Mouse (Mus musculus): ENCODE results near the gene Pip5k1b.

Gene Pip5k1b

GRCm38 (mm10) chr19:24543386-24544350, 12.0 kb downstream of the Pip5k1b start:
- DNase-seq (ENCODE audit: low spot score in 2 of 2), result no peak

GRCm38 (mm10) chr19:24542293-24542675, 13.4 kb downstream of the Pip5k1b start:
- DNase-seq (ENCODE audit: low spot score in 2 of 2), result no peak

- DNase-seq (ENCODE audit: low spot score in 2 of 2), result no peak
These were observed 13.9 kb downstream of the Pip5k1b start for GRCm38 (mm10) chr19:24541669-24542292.

GRCm38 (mm10) chr19:24540952-24541668, 14.6 kb downstream of the Pip5k1b start:
- DNase-seq (ENCODE audit: low spot score in 2 of 2), result no peak

GRCm38 (mm10) chr19:24539041-24539440, 16.6 kb downstream of the Pip5k1b start:
- DNase-seq (ENCODE audit: low spot score in 2 of 2), result no peak

GRCm38 (mm10) chr19:24538181-24538580, 17.5 kb downstream of the Pip5k1b start:
- no peak for DNase-seq (ENCODE audit: low spot score in 2 of 2)

- DNase-seq (ENCODE audit: low spot score in 2 of 2), result no peak
These were observed 18.0 kb downstream of the Pip5k1b start for GRCm38 (mm10) chr19:24537691-24538090.

GRCm38 (mm10) chr19:24536920-24537319, 18.8 kb downstream of the Pip5k1b start:
- DNase-seq (ENCODE audit: low spot score in 2 of 2), result no peak

GRCm38 (mm10) chr19:24536280-24536679, 19.4 kb downstream of the Pip5k1b start:
- DNase-seq (ENCODE audit: low spot score in 2 of 2), result no peak

- DNase-seq (ENCODE audit: low spot score in 2 of 2), result no peak
These were observed 20.5 kb downstream of the Pip5k1b start for GRCm38 (mm10) chr19:24535161-24535560.

GRCm38 (mm10) chr19:24534733-24535132, 20.9 kb downstream of the Pip5k1b start:
- no peak for DNase-seq (ENCODE audit: low spot score in 2 of 2)

GRCm38 (mm10) chr19:24528910-24529561, 26.6 kb downstream of the Pip5k1b start:
- DNase-seq (ENCODE audit: low spot score in 2 of 2), result no peak

GRCm38 (mm10) chr19:24528129-24528730, 27.4 kb downstream of the Pip5k1b start:
- DNase-seq (ENCODE audit: low spot score in 2 of 2), result no peak

GRCm38 (mm10) chr19:24527613-24527948, 28.1 kb downstream of the Pip5k1b start:
- DNase-seq (ENCODE audit: low spot score in 2 of 2), result no peak

GRCm38 (mm10) chr19:24526731-24527612, 28.7 kb downstream of the Pip5k1b start:
- DNase-seq (ENCODE audit: low spot score in 2 of 2), result no peak

- DNase-seq (ENCODE audit: low spot score in 2 of 2), result peak in 1 of 2 experiments; percentile 48
These were observed 32.0 kb downstream of the Pip5k1b start for GRCm38 (mm10) chr19:24523476-24524313.

- no peak for DNase-seq (ENCODE audit: low spot score in 2 of 2)
These were observed 33.7 kb downstream of the Pip5k1b start for GRCm38 (mm10) chr19:24521997-24522396.

- no peak for DNase-seq (ENCODE audit: low spot score in 2 of 2)
These were observed 34.5 kb downstream of the Pip5k1b start for GRCm38 (mm10) chr19:24521146-24521545.

GRCm38 (mm10) chr19:24519732-24520409, 35.8 kb downstream of the Pip5k1b start:
- DNase-seq (ENCODE audit: low spot score in 2 of 2), result no peak
